Mouse (Mus musculus): Measurements from ENCODE around the gene Txndc5.

Gene Txndc5

GRCm38 (mm10) chr13:38463410-38463809 lies 65.2 kb downstream of the Txndc5 start:
- DNase-seq (ENCODE audit: low spot score), result no peak

DNA sequence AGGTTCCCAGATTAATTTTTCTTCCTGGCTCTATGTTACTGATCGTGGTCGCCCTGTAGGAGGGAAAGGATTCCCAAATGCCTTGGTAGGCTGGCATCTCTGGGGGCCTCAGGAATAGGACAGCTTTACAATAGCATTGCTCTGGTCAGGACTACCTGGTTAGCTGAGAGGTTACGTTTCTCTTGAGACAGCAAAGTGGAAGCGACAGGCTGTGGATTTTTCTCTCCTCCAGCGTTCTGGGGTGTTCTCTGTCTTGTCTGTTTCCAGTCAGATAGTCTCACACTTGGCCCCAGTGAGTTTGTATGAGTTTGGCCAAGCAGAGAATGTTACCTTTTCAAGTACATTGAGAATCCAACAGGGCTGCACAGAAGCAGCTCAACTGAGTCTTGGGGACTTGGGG lies 77.2 kb downstream of the Txndc5 start:
- no peak for DNase-seq (ENCODE audit: low spot score)
